Mouse (Mus musculus) gastrocnemius, postnatal 14 days (tissue): Measurements from ENCODE around the gene Ecm1. TPM values are rescaled to one million over a fixed set of nuclear protein-coding genes. Genes with fewer than 3 reads are reported as not detected.
"Not testable (repeated sequence)": the region's sequence is repeated elsewhere in the genome, so short reads cannot be mapped to it uniquely, and the experiment has no call there.

Experiments
- DNase-seq: peaks from one replicate; pipeline ENCODE4 v3.0.0; 2021; ENCODE audit warnings: mixed read lengths
- intact Hi-C: fragments of 180-260 bp; cut with DNase I; formaldehyde crosslinking; loops from one replicate; pipeline ENCODE4 v1.15.1; 2025; ENCODE audit warnings: low total_unique reads
- microRNA-seq, 2 experiments: library from miRNA; unstranded; fragments of <30 nt; microRNA quantifications; one replicate each; pipeline ENCODE4 v1.2.0; 2021
- total RNA-seq, 2 experiments: library from RNA; stranded (reverse); gene quantifications; 2 replicates each; pipeline ENCODE4 v1.2.3; 2021

The Ecm1 gene
- total RNA-seq, 2 experiments from 2014 or later, result 16.7 to 18.5 TPM

- no peak for DNase-seq
- intact Hi-C loops, result no loop called here
Measured at GRCm38 (mm10) chr3:95694808-95695703, 44.3 kb downstream of the Ecm1 start.

- no peak for DNase-seq
- intact Hi-C loops, result no loop called here
Measured at GRCm38 (mm10) chr3:95693821-95694807, 45.3 kb downstream of the Ecm1 start.

GRCm38 (mm10) chr3:95692677-95693076 lies 46.7 kb downstream of the Ecm1 start:
- intact Hi-C loops, result no loop called here
- DNase-seq, result no peak

- DNase-seq, intact Hi-C loops: not testable (repeated sequence)
Measured at GRCm38 (mm10) chr3:95690552-95690951, 48.8 kb downstream of the Ecm1 start.

- no peak for DNase-seq
- intact Hi-C loops, result no loop called here
Measured at GRCm38 (mm10) chr3:95689940-95690339, 49.4 kb downstream of the Ecm1 start.

GRCm38 (mm10) chr3:95689171-95689915 lies 50.0 kb downstream of the Ecm1 start:
- DNase-seq, result peak; percentile 43
- intact Hi-C loops, result no loop called here

GRCm38 (mm10) chr3:95687524-95688421 lies 51.6 kb downstream of the Ecm1 start, which contains the start of gene Adamtsl4:
Gene Adamtsl4 (minus strand): TSS chr3:95687917.
- peak; percentile 85 for DNase-seq

GRCm38 (mm10) chr3:95687168-95687523 lies 52.2 kb downstream of the Ecm1 start:
- no peak for DNase-seq
- intact Hi-C loops, result no loop called here

More at GRCm38 (mm10) chr3:95687524-95688421, 51.6 kb downstream of the Ecm1 start, which contains the start of gene Adamtsl4:
- intact Hi-C loops, result no loop called here

GRCm38 (mm10) chr3:95686492-95687167 lies 52.7 kb downstream of the Ecm1 start:
- intact Hi-C loops, result no loop called here
- DNase-seq, result no peak

- intact Hi-C loops, result no loop called here
Measured at GRCm38 (mm10) chr3:95685701-95686100, 53.7 kb downstream of the Ecm1 start.

GRCm38 (mm10) chr3:95685301-95685700 lies 54.1 kb downstream of the Ecm1 start:
- intact Hi-C loops, result no loop called here
- no peak for DNase-seq

More at GRCm38 (mm10) chr3:95685701-95686100, 53.7 kb downstream of the Ecm1 start:
- no peak for DNase-seq

- intact Hi-C loops, result no loop called here
- DNase-seq, result no peak
Measured at GRCm38 (mm10) chr3:95684846-95685245, 54.5 kb downstream of the Ecm1 start.

Small RNAs within 50 kb of the gene (microRNA-seq; reads per million reads assigned to microRNA genes)
- 0 reads per million in 2 experiments for gene Mir7014

Other genes starting within 250 kb of the Ecm1 start
- gene Ctsk, start 240.3 kb downstream of the Ecm1 start, total RNA-seq, result 10 to 100 TPM; 19.3 to 21.5 TPM
- 1 to 10 TPM; 3.5 to 3.8 TPM for gene Ctss, start 212.8 kb downstream of the Ecm1 start, total RNA-seq
- gene Hormad1, start 179.9 kb downstream of the Ecm1 start, total RNA-seq, result not detected
- gene Golph3l, start 150.6 kb downstream of the Ecm1 start, total RNA-seq, result 10 to 100 TPM; 13.6 to 14.5 TPM
- gene Ensa, start 114.6 kb downstream of the Ecm1 start, total RNA-seq, result 10 to 100 TPM; 78.4 to 79.8 TPM
- gene Mcl1, start 80.8 kb downstream of the Ecm1 start, total RNA-seq, result 100 to 1,000 TPM in 1 of 2 experiments, 10 to 100 TPM in 1; 98.8 to 124 TPM
- gene Adamtsl4, start 51.7 kb downstream of the Ecm1 start, total RNA-seq, result 10 to 100 TPM; 27.1 to 50.8 TPM
- gene Tars2, start 20.6 kb upstream of the Ecm1 start, total RNA-seq, result 10 to 100 TPM; 29.0 to 29.6 TPM
- gene Rprd2, start 79.3 kb upstream of the Ecm1 start, total RNA-seq, result 10 to 100 TPM; 29.0 to 29.3 TPM
- gene Prpf3, start 116.3 kb upstream of the Ecm1 start, total RNA-seq, result 10 to 100 TPM; 12.2 to 13.9 TPM
- 100 to 1,000 TPM; 262 to 274 TPM for gene Mrps21, start 131.9 kb upstream of the Ecm1 start, total RNA-seq
- gene Ciart, start 142.7 kb upstream of the Ecm1 start, total RNA-seq, result 1 to 10 TPM in 1 of 2 experiments, under 1 TPM in 1; 0.90 to 1.7 TPM
- 10 to 100 TPM; 14.2 to 17.0 TPM for gene BC028528, start 152.4 kb upstream of the Ecm1 start, total RNA-seq
- 10 to 100 TPM; 53.0 to 56.6 TPM for gene Aph1a, start 154.4 kb upstream of the Ecm1 start, total RNA-seq
- gene Car14, start 165.1 kb upstream of the Ecm1 start, total RNA-seq, result 10 to 100 TPM; 39.2 to 64.9 TPM
- 10 to 100 TPM; 74.2 to 78.4 TPM for gene Anp32e, start 189.7 kb upstream of the Ecm1 start, total RNA-seq